Mouse (Mus musculus): ENCODE results near the gene Nova2. TPM values are rescaled to one million over a fixed set of nuclear protein-coding genes. Genes with fewer than 3 reads are reported as not detected.

Nova2 gene
- polyA plus RNA-seq, 1 experiment from 2014 or later = 0.33 TPM

DNA sequence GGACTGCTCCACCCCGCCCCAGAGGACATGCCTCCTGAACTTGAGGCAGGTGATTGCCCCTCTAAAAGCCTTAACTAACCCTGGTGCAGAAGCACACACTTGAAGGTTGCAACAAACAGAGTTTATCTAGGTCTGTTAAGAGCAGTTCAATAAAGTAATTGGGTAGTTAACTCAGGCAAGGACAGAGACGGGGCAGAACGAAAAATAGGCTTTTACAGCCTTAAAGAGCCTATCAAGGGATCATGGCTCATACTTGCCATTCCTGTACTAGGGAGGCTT lies 76.1 kb downstream of the Nova2 start:
- H3K27ac ChIP-seq = 0 out of 2 replicates have a peak overlapping the region, but pooled peaks have one; percentile 17

DNA sequence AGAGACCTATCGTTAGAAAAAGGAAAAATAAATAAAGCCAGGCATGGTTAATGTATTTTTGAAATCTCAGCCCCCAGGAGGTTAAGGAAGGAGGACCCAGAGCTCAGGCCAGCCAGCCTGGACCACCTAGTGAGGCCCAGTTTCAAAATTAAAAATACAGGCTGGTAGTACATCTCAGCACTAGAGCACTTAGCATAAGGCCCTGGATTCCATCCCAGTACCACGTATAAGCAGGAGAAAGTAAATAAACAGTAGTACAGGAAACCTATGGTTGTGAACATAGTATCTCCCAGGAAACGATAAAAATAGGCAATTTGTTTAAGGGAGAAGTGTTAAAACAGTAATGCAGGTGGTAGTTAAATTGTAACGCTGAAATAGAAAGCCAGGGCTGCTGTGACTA lies 76.4 kb downstream of the Nova2 start:
- peak overlapping the region; percentile 58 for H3K9ac ChIP-seq (replicated peaks)
- H3K36me3 ChIP-seq = peaks cover 33% of the 10 kb centered on the region
- peak overlapping the region; percentile 37 for H3K4me3 ChIP-seq (replicated peaks)
- WGBS = 31% methylated on average over 4 of the region's 4 CpGs
- H3K9me3 ChIP-seq = no peaks in the 10 kb centered on the region
- no peak for ATAC-seq (ENCODE audit: insufficient number of reproducible peaks, insufficient read depth, low FRiP score, low TSS enrichment, low read depth)
- peaks cover 35% of the 10 kb centered on the region for H3K4me1 ChIP-seq (replicated peaks)
- peak overlapping the region; percentile 64 for H3K4me2 ChIP-seq
- peak overlapping the region; percentile 76; the same call in 1 of the 2 replicates for H3K27ac ChIP-seq
- H3K27me3 ChIP-seq = no peaks in the 10 kb centered on the region

More for the DNA sequence above, 76.1 kb downstream of the Nova2 start:
- Histone ChIP-seq H3K9ac (replicated peaks) (no peak overlapping the region; the same call in 1 of the 2 replicates), H3K27me3 (no peaks in the 10 kb centered on the region), H3K4me1 (replicated peaks) (peaks cover 32% of the 10 kb centered on the region), H3K4me3 (replicated peaks) (no peak overlapping the region), H3K9me3 (no peaks in the 10 kb centered on the region), H3K4me2 (no peak overlapping the region), H3K36me3 (peaks cover 29% of the 10 kb centered on the region)
- no peak for ATAC-seq (ENCODE audit: insufficient number of reproducible peaks, insufficient read depth, low FRiP score, low TSS enrichment, low read depth)
- 46% methylated on average over 3 of the region's 3 CpGs for WGBS

DNA sequence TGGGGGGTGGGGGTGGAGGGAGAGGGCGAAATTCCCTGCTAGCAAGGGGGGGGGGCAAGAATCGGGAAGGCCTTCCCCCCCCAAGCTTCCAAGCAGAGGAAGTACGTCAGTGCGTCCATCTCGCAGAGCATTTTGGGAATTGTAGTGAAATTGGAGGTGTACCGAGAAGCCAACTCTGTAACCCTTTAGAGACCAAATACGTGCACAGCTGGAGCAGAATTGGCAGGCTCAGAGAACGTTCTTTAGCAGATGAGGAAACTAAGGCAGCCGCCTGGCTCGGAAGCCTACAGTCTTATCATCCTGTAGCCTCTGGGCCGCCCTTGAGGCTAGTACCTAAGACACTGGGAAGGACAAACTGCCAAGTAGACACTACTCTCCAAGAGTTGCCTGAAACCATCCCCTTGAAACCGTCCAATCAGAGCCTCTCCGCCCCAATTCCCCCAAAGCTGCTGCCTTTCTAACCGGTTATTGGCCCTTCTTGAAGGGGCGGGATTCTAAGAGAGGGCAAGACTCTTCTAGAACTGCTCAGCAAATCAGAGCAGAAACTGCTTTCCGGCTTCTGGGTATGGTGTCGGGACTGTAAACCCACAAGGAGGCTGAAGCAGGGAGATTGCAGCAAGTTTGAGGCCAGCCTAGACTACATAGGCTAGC lies 77.3 kb downstream of the Nova2 start:
- Histone ChIP-seq H3K4me2 (peak overlapping the region; percentile 64), H3K27me3 (no peaks in the 10 kb centered on the region), H3K9ac (replicated peaks) (peak overlapping the region; percentile 58), H3K9me3 (no peaks in the 10 kb centered on the region), H3K4me1 (replicated peaks) (peaks cover 44% of the 10 kb centered on the region), H3K4me3 (replicated peaks) (peak overlapping the region; percentile 37), H3K27ac (peak overlapping the region; percentile 76), H3K36me3 (peaks cover 37% of the 10 kb centered on the region)
- 3% methylated on average over 17 of the region's 17 CpGs for WGBS
- ATAC-seq (ENCODE audit: insufficient number of reproducible peaks, insufficient read depth, low FRiP score, low TSS enrichment, low read depth) = peak; percentile 33; the same call in 1 of the 2 replicates

DNA sequence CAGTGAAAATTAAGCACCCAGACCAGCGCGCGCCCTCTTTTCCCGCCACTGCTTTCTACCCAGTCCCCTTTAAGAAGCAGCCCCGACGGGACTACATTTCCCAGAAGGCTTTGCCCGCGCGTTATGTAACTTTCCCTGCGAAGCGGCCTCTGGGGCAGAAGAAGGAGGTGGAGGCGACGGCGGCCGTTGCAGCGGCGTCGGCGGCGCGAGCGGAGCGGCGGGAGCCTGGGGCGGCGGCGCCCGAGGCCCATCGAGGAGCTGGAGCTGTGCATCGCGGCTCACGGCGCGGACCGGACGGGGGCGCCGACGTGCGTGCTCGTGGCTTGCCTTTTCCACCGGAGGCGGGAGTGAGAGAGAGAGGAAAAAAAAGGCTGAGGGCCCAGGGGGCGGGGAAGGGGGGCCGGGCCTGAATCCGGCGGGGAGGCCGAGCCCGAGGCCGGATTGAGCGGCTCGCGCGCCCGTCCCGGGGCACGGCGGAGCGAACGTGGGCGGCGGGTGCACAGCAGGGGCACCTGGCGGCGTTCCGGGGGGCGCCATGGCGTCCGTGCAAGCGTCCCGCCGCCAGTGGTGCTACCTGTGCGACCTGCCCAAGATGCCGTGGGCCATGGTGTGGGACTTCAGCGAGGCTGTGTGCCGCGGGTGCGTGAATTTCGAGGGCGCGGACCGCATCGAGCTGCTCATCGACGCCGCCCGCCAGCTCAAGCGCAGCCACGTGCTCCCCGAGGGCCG lies 78.4 kb downstream of the Nova2 start, which contains the start of gene Irf2bp1:
Gene Irf2bp1, plus strand, starts transcription at position 143 of the 729 bp plus-strand sequence.
- Histone ChIP-seq H3K36me3 (peaks cover 39% of the 10 kb centered on the region), H3K4me2 (peak within 1 kb of the TSS; percentile 100), H3K4me1 (replicated peaks) (peaks cover 44% of the 10 kb centered on the region), H3K9ac (replicated peaks) (peak within 1 kb of the TSS; percentile 89), H3K27ac (peak within 1 kb of the TSS; percentile 96), H3K27me3 (no peaks in the 10 kb centered on the region), H3K9me3 (no peaks in the 10 kb centered on the region), H3K4me3 (replicated peaks) (peak within 1 kb of the TSS; percentile 96)
- under 1% methylated on average over 89 of the region's 90 CpGs for WGBS
- ATAC-seq (ENCODE audit: insufficient number of reproducible peaks, insufficient read depth, low FRiP score, low TSS enrichment, low read depth) = no peak

DNA sequence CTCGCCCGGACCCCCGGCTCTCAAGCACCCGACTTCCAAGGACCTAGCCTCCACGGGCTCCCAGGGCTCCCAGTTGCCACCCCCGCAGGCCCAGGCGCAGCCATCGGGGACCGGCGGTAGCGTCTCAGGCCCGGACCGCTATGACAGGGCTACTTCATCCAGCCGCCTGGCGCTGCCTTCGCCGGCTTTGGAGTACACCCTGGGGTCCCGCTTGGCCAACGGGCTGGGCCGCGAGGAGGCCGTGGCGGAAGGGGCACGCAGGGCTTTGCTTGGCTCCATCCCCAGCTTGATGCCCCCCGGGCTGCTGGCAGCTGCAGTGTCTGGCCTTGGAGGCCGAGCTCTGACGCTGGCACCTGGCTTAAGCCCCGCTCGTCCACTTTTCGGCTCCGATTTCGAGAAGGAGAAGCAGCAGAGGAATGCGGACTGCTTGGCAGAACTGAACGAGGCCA lies 79.0 kb downstream of the Nova2 start:
- peaks cover 44% of the 10 kb centered on the region for H3K4me1 ChIP-seq (replicated peaks)
- peak overlapping the region; percentile 100 for H3K4me2 ChIP-seq
- no peaks in the 10 kb centered on the region for H3K27me3 ChIP-seq
- peak overlapping the region; percentile 96 for H3K27ac ChIP-seq
- no peak for ATAC-seq (ENCODE audit: insufficient number of reproducible peaks, insufficient read depth, low FRiP score, low TSS enrichment, low read depth)
- H3K9ac ChIP-seq (replicated peaks) = peak overlapping the region; percentile 89
- H3K36me3 ChIP-seq = peaks cover 40% of the 10 kb centered on the region
- H3K4me3 ChIP-seq (replicated peaks) = peak overlapping the region; percentile 96
- WGBS = 7% methylated on average over 34 of the region's 34 CpGs
- H3K9me3 ChIP-seq = no peaks in the 10 kb centered on the region

DNA sequence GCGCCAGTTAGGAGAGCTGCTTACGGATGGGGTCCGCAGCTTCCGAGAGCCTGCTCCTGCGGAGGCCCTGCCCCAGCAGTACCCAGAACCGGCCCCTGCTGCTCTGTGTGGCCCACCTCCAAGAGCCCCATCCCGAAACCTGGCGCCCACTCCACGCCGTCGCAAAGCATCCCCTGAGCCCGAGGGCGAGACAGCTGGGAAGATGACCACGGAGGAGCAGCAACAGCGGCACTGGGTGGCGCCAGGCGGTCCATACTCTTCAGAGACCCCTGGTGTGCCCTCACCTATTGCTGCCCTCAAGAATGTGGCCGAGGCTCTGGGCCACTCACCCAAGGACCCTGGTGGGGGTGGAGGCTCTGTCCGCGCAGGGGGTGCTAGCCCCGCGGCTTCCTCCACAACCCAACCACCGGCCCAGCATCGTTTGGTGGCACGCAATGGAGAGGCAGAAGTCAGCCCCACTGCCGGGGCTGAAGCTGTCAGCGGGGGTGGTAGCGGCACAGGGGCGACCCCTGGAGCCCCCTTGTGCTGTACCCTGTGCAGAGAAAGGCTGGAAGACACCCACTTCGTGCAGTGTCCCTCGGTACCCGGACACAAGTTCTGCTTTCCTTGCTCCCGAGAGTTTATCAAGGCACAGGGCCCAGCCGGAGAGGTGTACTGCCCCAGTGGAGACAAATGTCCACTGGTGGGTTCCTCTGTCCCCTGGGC lies 79.9 kb downstream of the Nova2 start:
- peaks cover 40% of the 10 kb centered on the region for H3K36me3 ChIP-seq
- H3K4me1 ChIP-seq (replicated peaks) = peaks cover 44% of the 10 kb centered on the region
- no peak for ATAC-seq (ENCODE audit: insufficient number of reproducible peaks, insufficient read depth, low FRiP score, low TSS enrichment, low read depth)
- H3K4me3 ChIP-seq (replicated peaks) = peak overlapping the region; percentile 96
- 0 out of 2 replicates have a peak overlapping the region, but pooled peaks have one; percentile 5 for H3K27ac ChIP-seq
- H3K4me2 ChIP-seq = peak overlapping the region; percentile 100
- H3K9ac ChIP-seq (replicated peaks) = peak overlapping the region; percentile 89; the same call in 1 of the 2 replicates
- H3K27me3 ChIP-seq = no peaks in the 10 kb centered on the region
- 82% methylated on average over 34 of the region's 34 CpGs for WGBS
- H3K9me3 ChIP-seq = no peaks in the 10 kb centered on the region

DNA sequence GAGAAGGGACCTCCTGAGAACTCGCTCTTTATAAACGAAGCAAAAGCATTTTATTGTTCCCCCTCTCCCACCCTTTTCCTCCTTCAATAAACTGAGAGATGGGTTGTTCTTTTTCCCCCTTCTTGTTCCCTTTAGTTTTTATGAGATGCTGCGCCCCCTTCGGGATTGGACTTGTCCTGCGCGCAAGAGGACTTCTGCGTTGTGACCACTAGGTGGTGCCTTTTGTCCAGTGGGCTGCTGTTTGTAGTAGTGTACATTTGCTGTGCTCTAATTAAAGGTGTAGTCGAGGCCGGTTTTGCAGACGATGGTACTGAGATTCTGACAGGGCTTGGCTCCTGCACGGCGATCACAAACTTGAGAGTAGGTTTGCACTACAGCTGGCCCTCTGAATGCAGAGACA lies 80.8 kb downstream of the Nova2 start:
- WGBS = 7% methylated on average over 12 of the region's 12 CpGs
- peak overlapping the region; percentile 100 for H3K4me2 ChIP-seq
- peak overlapping the region; percentile 96 for H3K4me3 ChIP-seq (replicated peaks)
- H3K27me3 ChIP-seq = no peaks in the 10 kb centered on the region
- H3K9ac ChIP-seq (replicated peaks) = 0 out of 2 replicates have a peak overlapping the region, but pooled peaks have one; percentile 31
- ATAC-seq (ENCODE audit: insufficient number of reproducible peaks, insufficient read depth, low FRiP score, low TSS enrichment, low read depth) = no peak
- peaks cover 35% of the 10 kb centered on the region for H3K36me3 ChIP-seq
- no peak overlapping the region for H3K27ac ChIP-seq
- no peaks in the 10 kb centered on the region for H3K9me3 ChIP-seq
- H3K4me1 ChIP-seq (replicated peaks) = peaks cover 41% of the 10 kb centered on the region

DNA sequence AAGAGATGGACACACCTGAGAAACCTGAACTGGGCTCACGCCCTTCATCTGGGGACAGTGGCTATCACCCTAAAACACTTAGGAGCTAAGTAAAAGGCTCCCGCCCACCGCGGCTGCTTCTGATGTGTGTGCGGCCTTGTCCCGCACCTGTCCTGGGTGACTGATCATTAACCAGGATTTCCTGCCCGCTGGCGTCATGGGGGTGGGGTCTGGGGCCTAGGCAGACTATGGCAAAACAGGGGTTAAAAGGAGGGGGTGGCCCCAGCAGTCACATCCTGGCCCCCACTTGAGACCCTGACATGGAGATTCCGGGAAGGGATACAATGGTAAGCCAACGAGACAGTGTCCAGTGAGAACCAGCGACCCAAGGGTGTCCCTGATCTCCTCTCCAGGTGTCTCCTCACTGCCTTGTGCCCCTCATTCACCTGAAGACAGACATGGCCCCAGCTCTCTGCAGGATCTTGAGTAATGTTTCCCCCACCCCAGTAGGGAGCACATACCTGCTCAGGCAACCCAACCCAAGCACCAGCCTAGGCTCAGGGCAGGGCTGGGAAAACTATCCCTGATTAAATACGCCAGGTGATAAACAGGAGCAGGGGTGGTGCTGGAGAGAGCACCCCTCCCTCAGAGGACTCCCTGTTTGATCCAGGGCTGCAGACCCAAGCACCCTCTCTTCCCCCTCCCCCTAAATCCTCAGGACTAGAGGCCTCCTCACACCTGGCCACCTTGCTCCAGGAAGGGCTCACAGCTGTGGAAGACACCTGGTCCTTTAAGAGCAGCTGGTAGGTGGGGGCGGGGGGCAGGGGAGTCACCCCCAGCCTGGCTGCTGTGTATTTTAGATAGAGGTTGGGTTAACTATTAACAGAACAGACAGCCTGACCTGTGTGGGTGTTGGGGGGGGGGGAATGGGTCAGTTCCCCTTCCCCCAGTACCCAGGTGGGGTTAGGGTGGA lies 81.6 kb downstream of the Nova2 start:
- no peak overlapping the region for H3K4me3 ChIP-seq (replicated peaks)
- peak overlapping the region; percentile 17; the same call in 1 of the 2 replicates for H3K27ac ChIP-seq
- H3K36me3 ChIP-seq = peaks cover 35% of the 10 kb centered on the region
- WGBS = 75% methylated on average over 13 of the region's 13 CpGs
- no peaks in the 10 kb centered on the region for H3K27me3 ChIP-seq
- ATAC-seq (ENCODE audit: insufficient number of reproducible peaks, insufficient read depth, low FRiP score, low TSS enrichment, low read depth) = no peak
- H3K4me2 ChIP-seq = peak overlapping the region; percentile 100
- no peaks in the 10 kb centered on the region for H3K9me3 ChIP-seq
- peaks cover 46% of the 10 kb centered on the region for H3K4me1 ChIP-seq (replicated peaks)
- no peak overlapping the region for H3K9ac ChIP-seq (replicated peaks)

DNA sequence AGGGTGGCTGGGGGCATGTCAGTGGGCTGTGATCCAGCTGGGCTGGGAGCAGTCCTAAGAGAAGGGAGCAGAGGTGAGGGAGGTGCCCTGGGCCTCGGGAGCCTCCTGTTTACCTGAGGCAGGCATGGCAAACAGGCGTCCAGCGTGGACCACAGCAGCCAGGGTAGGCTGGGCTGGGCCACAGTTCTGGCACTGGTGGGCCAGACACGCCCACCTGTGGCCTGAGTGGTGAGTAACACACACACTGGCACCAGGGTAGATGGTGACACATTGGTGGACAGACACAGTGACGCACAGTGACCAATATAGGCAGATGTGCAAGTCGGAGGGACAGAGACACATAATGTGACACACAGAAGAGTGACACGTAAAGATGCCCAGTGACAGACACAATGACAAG lies 84.9 kb downstream of the Nova2 start:
- H3K4me2 ChIP-seq = no peak overlapping the region
- no peak overlapping the region for H3K27ac ChIP-seq
- H3K4me3 ChIP-seq (replicated peaks) = no peak overlapping the region
- peaks cover 5% of the 10 kb centered on the region; the same call in 1 of the 2 replicates for H3K27me3 ChIP-seq
- no peak overlapping the region for H3K9ac ChIP-seq (replicated peaks)
- no peaks in the 10 kb centered on the region for H3K9me3 ChIP-seq
- no peak for ATAC-seq (ENCODE audit: insufficient number of reproducible peaks, insufficient read depth, low FRiP score, low TSS enrichment, low read depth)
- WGBS = 81% methylated on average over 7 of the region's 7 CpGs
- H3K4me1 ChIP-seq (replicated peaks) = peaks cover 36% of the 10 kb centered on the region
- peaks cover 27% of the 10 kb centered on the region for H3K36me3 ChIP-seq

DNA sequence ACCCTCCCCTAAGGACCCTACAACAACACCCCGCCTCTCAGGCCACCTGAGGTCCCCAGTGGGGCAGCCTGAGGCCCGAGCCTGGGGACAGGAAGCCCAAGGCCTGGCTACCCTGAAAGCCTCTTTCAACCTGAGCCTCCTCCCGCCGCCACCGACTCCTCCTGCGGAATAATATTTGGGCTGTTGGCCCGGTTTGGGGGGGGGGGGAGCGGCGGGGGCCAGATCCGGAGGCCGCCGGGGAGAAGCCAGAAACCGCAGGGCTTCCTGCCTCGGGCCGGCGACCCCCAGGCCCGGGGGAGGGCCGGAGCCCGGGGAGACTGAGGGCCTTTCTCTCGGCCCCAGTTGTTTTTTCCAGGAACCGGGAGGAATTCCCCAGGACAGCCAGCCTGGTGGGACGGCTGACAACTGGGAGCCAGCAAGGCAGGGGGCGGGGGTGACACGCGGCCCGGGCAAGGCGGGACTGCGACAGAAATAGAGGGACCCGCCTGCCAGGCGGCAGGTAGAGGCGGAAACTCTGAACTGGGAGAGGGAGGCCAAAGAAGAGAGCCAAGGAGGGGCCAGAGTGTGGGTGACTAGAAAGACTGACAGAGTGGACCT lies 86.4 kb downstream of the Nova2 start:
- peaks cover 5% of the 10 kb centered on the region; the same call in 1 of the 2 replicates for H3K27me3 ChIP-seq
- peaks cover 12% of the 10 kb centered on the region for H3K36me3 ChIP-seq
- H3K4me1 ChIP-seq (replicated peaks) = peaks cover 21% of the 10 kb centered on the region
- no peaks in the 10 kb centered on the region for H3K9me3 ChIP-seq
- H3K9ac ChIP-seq (replicated peaks) = peak overlapping the region; percentile 73
- 1% methylated on average over 25 of the region's 31 CpGs for WGBS
- peak overlapping the region; percentile 70 for H3K4me2 ChIP-seq
- peak overlapping the region; percentile 36 for H3K4me3 ChIP-seq (replicated peaks)
- no peak for ATAC-seq (ENCODE audit: insufficient number of reproducible peaks, insufficient read depth, low FRiP score, low TSS enrichment, low read depth)
- peak overlapping the region; percentile 74 for H3K27ac ChIP-seq
